Mouse (Mus musculus): ENCODE results near the gene Herc1. TPM values are rescaled to one million over a fixed set of nuclear protein-coding genes. Genes with fewer than 3 reads are reported as not detected.

The Herc1 gene
- total and polyA plus RNA-seq, 2 experiments, result 5.6 to 30.9 TPM

DNA sequence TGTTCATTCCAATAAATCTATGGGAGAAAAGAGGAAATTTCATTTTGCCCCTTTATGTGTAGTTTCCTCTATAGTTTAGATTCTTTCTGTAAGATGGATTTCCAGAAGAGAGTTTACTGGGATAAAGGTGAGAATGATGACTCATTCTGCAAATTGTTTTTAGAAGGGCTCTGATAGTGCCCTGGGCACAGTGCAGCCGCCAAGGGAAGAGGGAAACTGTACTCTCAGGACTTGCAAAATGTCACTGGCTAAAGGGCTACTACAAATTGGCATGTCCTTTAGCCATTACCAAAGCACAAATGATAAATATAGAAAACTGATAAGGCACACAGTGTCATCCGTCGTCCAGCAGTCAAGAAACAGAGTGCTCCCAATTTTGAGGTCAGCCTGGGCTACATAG lies 19.8 kb upstream of the Herc1 start:
- Histone ChIP-seq H3K4me3 (ENCODE audit: insufficient read depth, low read depth, low read length) (no peak overlapping the region), H3K36me3 (ENCODE audit: control insufficient read depth, insufficient read depth, low read length) (no peaks in the 10 kb centered on the region), H3K79me2 (ENCODE audit: control insufficient read depth, insufficient read depth, low read length) (no peaks in the 10 kb centered on the region), H3K27ac (replicated peaks; ENCODE audit: insufficient read depth, low read depth, low read length) (no peak overlapping the region), H3K9ac (ENCODE audit: low read depth, low read length) (no peak overlapping the region), H3K27me3 (ENCODE audit: control insufficient read depth, insufficient read depth, low read length) (no peaks in the 10 kb centered on the region), H3K4me1 (ENCODE audit: control insufficient read depth, insufficient read depth, low read length) (peaks cover 8% of the 10 kb centered on the region)
- no peak for TF ChIP-seq CTCF (IDR thresholded peaks at IDR 0.05; ENCODE audit: low read depth, low read length)
- TF ChIP-seq POLR2A (IDR thresholded peaks at IDR 0.05; ENCODE audit: extremely low read depth, insufficient read depth, low read length), result no peak
- peak; percentile 94 for DNase-seq (ENCODE audit: extremely low read depth, low read depth, low spot score)
- 11% methylated on average over 3 of the region's 3 CpGs for WGBS

DNA sequence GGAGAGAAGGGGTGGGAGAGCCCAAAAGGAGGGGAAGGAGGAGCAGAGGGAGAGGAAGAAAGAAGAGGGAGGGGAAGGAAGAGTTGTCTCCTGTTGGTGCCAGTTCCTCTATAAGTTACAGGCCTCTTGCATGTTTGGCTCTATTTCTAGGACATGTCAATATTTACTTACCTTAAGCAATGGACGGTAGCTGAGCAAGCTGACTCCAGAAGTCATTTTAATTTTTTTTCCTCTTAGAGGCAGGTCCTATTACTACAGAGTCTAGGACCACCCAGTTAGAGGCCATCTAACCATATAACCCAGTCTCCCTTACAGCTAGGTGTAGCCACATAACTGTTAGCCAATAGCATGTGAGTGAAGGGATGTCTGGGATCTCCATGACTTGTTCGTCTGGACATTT lies 18.7 kb upstream of the Herc1 start:
- H3K27me3 ChIP-seq (ENCODE audit: control insufficient read depth, insufficient read depth, low read length), result no peaks in the 10 kb centered on the region
- no peak overlapping the region for H3K27ac ChIP-seq (replicated peaks; ENCODE audit: insufficient read depth, low read depth, low read length)
- H3K79me2 ChIP-seq (ENCODE audit: control insufficient read depth, insufficient read depth, low read length), result no peaks in the 10 kb centered on the region
- DNase-seq (ENCODE audit: extremely low read depth, low read depth, low spot score), result peak; percentile 70
- H3K9ac ChIP-seq (ENCODE audit: low read depth, low read length), result no peak overlapping the region
- no peaks in the 10 kb centered on the region for H3K36me3 ChIP-seq (ENCODE audit: control insufficient read depth, insufficient read depth, low read length)
- TF ChIP-seq CTCF (IDR thresholded peaks at IDR 0.05; ENCODE audit: low read depth, low read length), result no peak
- TF ChIP-seq POLR2A (IDR thresholded peaks at IDR 0.05; ENCODE audit: extremely low read depth, insufficient read depth, low read length), result no peak
- 44% methylated on average over 2 of the region's 2 CpGs for WGBS
- H3K4me3 ChIP-seq (ENCODE audit: insufficient read depth, low read depth, low read length), result no peak overlapping the region
- peaks cover 8% of the 10 kb centered on the region for H3K4me1 ChIP-seq (ENCODE audit: control insufficient read depth, insufficient read depth, low read length)

GRCm38 (mm10) chr9:66332393-66332792 lies 17.9 kb upstream of the Herc1 start:
- no peak overlapping the region for H3K4me3 ChIP-seq (ENCODE audit: insufficient read depth, low read depth, low read length)
- no peak overlapping the region for H3K27ac ChIP-seq (replicated peaks; ENCODE audit: insufficient read depth, low read depth, low read length)
- no peak for DNase-seq (ENCODE audit: extremely low read depth, low read depth, low spot score)
- H3K79me2 ChIP-seq (ENCODE audit: control insufficient read depth, insufficient read depth, low read length), result no peaks in the 10 kb centered on the region
- 100% methylated on average over 2 of the region's 2 CpGs for WGBS
- TF ChIP-seq POLR2A (IDR thresholded peaks at IDR 0.05; ENCODE audit: extremely low read depth, insufficient read depth, low read length) (no peak), CTCF (IDR thresholded peaks at IDR 0.05; ENCODE audit: low read depth, low read length) (no peak)
- H3K27me3 ChIP-seq (ENCODE audit: control insufficient read depth, insufficient read depth, low read length), result no peaks in the 10 kb centered on the region
- no peaks in the 10 kb centered on the region for H3K36me3 ChIP-seq (ENCODE audit: control insufficient read depth, insufficient read depth, low read length)
- no peak overlapping the region for H3K9ac ChIP-seq (ENCODE audit: low read depth, low read length)
- peaks cover 8% of the 10 kb centered on the region for H3K4me1 ChIP-seq (ENCODE audit: control insufficient read depth, insufficient read depth, low read length)

- Histone ChIP-seq H3K4me1 (ENCODE audit: control insufficient read depth, insufficient read depth, low read length) (peaks cover 2% of the 10 kb centered on the region; the same call in 1 of the 2 replicates), H3K27me3 (ENCODE audit: control insufficient read depth, insufficient read depth, low read length) (no peaks in the 10 kb centered on the region), H3K27ac (replicated peaks; ENCODE audit: insufficient read depth, low read depth, low read length) (no peak overlapping the region), H3K9ac (ENCODE audit: low read depth, low read length) (no peak overlapping the region), H3K79me2 (ENCODE audit: control insufficient read depth, insufficient read depth, low read length) (no peaks in the 10 kb centered on the region), H3K4me3 (ENCODE audit: insufficient read depth, low read depth, low read length) (no peak overlapping the region), H3K36me3 (ENCODE audit: control insufficient read depth, insufficient read depth, low read length) (no peaks in the 10 kb centered on the region)
- DNase-seq (ENCODE audit: extremely low read depth, low read depth, low spot score), result no peak
- TF ChIP-seq POLR2A (IDR thresholded peaks at IDR 0.05; ENCODE audit: extremely low read depth, insufficient read depth, low read length), result no peak
- no peak for TF ChIP-seq CTCF (IDR thresholded peaks at IDR 0.05; ENCODE audit: low read depth, low read length)
Observed at GRCm38 (mm10) chr9:66337280-66337679, 13.0 kb upstream of the Herc1 start.

DNA sequence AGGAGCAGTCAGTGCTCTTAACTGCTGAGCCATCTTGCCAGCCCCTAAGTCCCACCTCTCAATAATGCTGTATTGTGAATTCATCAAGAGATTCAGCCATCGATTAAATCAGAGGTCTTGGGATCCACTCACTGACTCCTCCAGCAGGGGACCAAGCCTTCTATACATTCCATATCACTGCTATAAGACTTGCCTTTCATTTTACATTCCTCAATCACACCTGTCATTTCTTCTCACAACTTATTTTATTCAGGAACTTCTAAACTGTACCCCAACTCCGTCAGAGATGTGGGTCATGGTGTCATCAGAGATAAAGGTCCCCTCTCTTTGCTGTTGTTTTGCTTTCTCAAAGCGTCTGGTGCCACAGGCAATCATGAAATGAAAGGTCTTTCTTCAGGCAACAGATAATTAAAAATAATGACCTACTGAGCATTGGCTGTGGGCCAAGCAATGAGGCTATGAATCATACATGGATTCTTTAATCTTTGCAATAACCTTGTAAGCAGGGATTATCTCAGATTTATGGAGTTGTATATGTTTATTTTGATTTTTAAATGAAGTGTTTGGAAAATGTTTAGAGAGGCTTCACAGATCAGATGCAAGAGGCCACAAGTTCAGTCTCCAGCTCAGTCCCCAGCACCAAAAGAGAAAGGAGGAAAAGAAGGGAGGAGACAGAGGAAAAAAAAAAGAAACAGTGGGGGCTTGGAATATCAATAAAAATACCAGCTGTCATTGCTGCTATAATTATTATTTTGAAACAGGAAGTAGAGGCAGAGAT lies 12.1 kb upstream of the Herc1 start:
- no peaks in the 10 kb centered on the region for H3K79me2 ChIP-seq (ENCODE audit: control insufficient read depth, insufficient read depth, low read length)
- H3K27me3 ChIP-seq (ENCODE audit: control insufficient read depth, insufficient read depth, low read length), result no peaks in the 10 kb centered on the region
- peaks cover 2% of the 10 kb centered on the region; the same call in 1 of the 2 replicates for H3K4me1 ChIP-seq (ENCODE audit: control insufficient read depth, insufficient read depth, low read length)
- WGBS, result 72% methylated on average over 3 of the region's 3 CpGs
- no peak overlapping the region for H3K27ac ChIP-seq (replicated peaks; ENCODE audit: insufficient read depth, low read depth, low read length)
- no peak for DNase-seq (ENCODE audit: extremely low read depth, low read depth, low spot score)
- no peak overlapping the region for H3K9ac ChIP-seq (ENCODE audit: low read depth, low read length)
- no peak overlapping the region for H3K4me3 ChIP-seq (ENCODE audit: insufficient read depth, low read depth, low read length)
- no peaks in the 10 kb centered on the region for H3K36me3 ChIP-seq (ENCODE audit: control insufficient read depth, insufficient read depth, low read length)
- TF ChIP-seq CTCF (IDR thresholded peaks at IDR 0.05; ENCODE audit: low read depth, low read length), result no peak
- TF ChIP-seq POLR2A (IDR thresholded peaks at IDR 0.05; ENCODE audit: extremely low read depth, insufficient read depth, low read length), result no peak

DNA sequence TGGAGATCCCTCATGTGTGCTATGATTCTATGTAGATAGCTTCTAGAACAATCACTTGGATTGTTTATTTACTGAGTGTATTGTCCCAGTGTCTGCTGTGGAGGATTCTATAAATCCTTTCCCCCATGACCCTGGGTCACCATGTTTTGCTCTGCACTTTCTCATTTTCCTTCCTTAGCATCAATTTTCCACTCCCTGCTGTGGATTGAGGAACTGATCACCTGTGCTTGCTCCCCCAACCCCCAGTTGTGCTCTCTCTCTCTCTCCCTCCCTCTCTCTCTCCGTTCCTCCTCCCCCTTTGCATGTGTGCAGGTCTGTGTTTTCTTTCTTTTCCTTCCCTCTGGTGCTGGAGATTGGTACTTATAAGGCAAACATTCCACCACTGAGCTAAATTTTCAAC lies 10.5 kb upstream of the Herc1 start:
- peaks cover 2% of the 10 kb centered on the region; the same call in 1 of the 2 replicates for H3K4me1 ChIP-seq (ENCODE audit: control insufficient read depth, insufficient read depth, low read length)
- no peak overlapping the region for H3K9ac ChIP-seq (ENCODE audit: low read depth, low read length)
- H3K36me3 ChIP-seq (ENCODE audit: control insufficient read depth, insufficient read depth, low read length), result no peaks in the 10 kb centered on the region
- H3K79me2 ChIP-seq (ENCODE audit: control insufficient read depth, insufficient read depth, low read length), result no peaks in the 10 kb centered on the region
- no peak for DNase-seq (ENCODE audit: extremely low read depth, low read depth, low spot score)
- no peak overlapping the region for H3K27ac ChIP-seq (replicated peaks; ENCODE audit: insufficient read depth, low read depth, low read length)
- TF ChIP-seq POLR2A (IDR thresholded peaks at IDR 0.05; ENCODE audit: extremely low read depth, insufficient read depth, low read length), result no peak
- no peak for TF ChIP-seq CTCF (IDR thresholded peaks at IDR 0.05; ENCODE audit: low read depth, low read length)
- H3K27me3 ChIP-seq (ENCODE audit: control insufficient read depth, insufficient read depth, low read length), result no peaks in the 10 kb centered on the region
- 95% methylated on average over 1 of the region's 1 CpGs for WGBS
- H3K4me3 ChIP-seq (ENCODE audit: insufficient read depth, low read depth, low read length), result no peak overlapping the region
